Comparison of ENCODE assay signal across 17 mouse cellular contexts in genomic region chr16:33741795-33742194, GRCm38 (mm10). TPM values are rescaled to one million over a fixed set of nuclear protein-coding genes. Genes with fewer than 3 reads are reported as not detected.
DNase-seq lines count a peak whose midpoint lies in the region; ATAC-seq and TF ChIP-seq lines count a peak whose summit lies in the region.
"Had no signal": no experiment of that assay in that cellular context is flagged by ENCODE, and none has a peak within 500 bp of the region (broad histone marks: within the 10 kb centered on the region; RNA-seq: fewer than 3 reads in every experiment).

No protein-coding gene starts in this region.

- H3K27me3 ChIP-seq in heart, embryonic 13.5 days (replicated peaks) = no peaks in the 10 kb centered on the region
- H3K27me3 ChIP-seq in midbrain, embryonic 12.5 days = no peaks in the 10 kb centered on the region
- H3K27me3 ChIP-seq in midbrain, postnatal 0 days (ENCODE audit: insufficient read depth, low read length) = no peaks in the 10 kb centered on the region
- H3K27me3 ChIP-seq in limb, embryonic 11.5 days (ENCODE audit: control insufficient read depth, insufficient read depth, low read length) = no peaks in the 10 kb centered on the region
- H3K27me3 ChIP-seq: hindbrain, embryonic 15.5 days; limb, embryonic 13.5 days had no signal

- H3K36me3 ChIP-seq in heart, embryonic 13.5 days = peaks cover 91% of the 10 kb centered on the region
- H3K36me3 ChIP-seq in midbrain, embryonic 12.5 days = peaks cover 25% of the 10 kb centered on the region
- H3K36me3 ChIP-seq in midbrain, postnatal 0 days (ENCODE audit: insufficient read depth, low read length) = no peaks in the 10 kb centered on the region
- no peaks in the 10 kb centered on the region for H3K36me3 ChIP-seq in limb, embryonic 11.5 days (ENCODE audit: control insufficient read depth, insufficient read depth, low read length)
- H3K36me3 ChIP-seq: hindbrain, embryonic 15.5 days had no signal

- DNase-seq in cerebellum, postnatal 10 days = peak; percentile 50 to 63
- DNase-seq in cerebellum, postnatal 4 days (ENCODE audit: low spot score in 2 of 2) = no peak
- no peak for DNase-seq in heart, postnatal 4 days
- no peak for DNase-seq in midbrain, postnatal 0 days (ENCODE audit: low spot score)
- DNase-seq in limb, embryonic 11.5 days (ENCODE audit: low spot score) = no peak
- DNase-seq in frontal cortex, postnatal 36 days (ENCODE audit: low spot score in 2 of 2) = no peak
- DNase-seq: kidney, adult 18-20 months; kidney, postnatal 10 days; right cerebral cortex, postnatal 25 days; thymus, postnatal 36 days had no signal

- peaks cover 36% of the 10 kb centered on the region for H3K4me1 ChIP-seq in heart, embryonic 13.5 days
- H3K4me1 ChIP-seq in midbrain, embryonic 12.5 days = peaks cover 47% of the 10 kb centered on the region
- H3K4me1 ChIP-seq in midbrain, postnatal 0 days (ENCODE audit: insufficient read depth, low read length) = 0 out of 2 replicates have a peak, but pooled peaks cover 3% of the 10 kb centered on the region
- H3K4me1 ChIP-seq in limb, embryonic 11.5 days (ENCODE audit: control insufficient read depth, insufficient read depth, low read length) = peaks cover 25% of the 10 kb centered on the region

- no peak overlapping the region for H3K4me3 ChIP-seq in heart, embryonic 13.5 days
- H3K4me3 ChIP-seq in midbrain, embryonic 12.5 days = no peak overlapping the region
- no peak overlapping the region for H3K4me3 ChIP-seq in midbrain, postnatal 0 days (ENCODE audit: low read depth, low read length)
- no peak overlapping the region for H3K4me3 ChIP-seq in limb, embryonic 11.5 days (ENCODE audit: low read depth, low read length)
- H3K4me3 ChIP-seq: hindbrain, embryonic 15.5 days; layer of hippocampus, adult 2 months; limb, embryonic 13.5 days had no signal

- H3K9me3 ChIP-seq in heart, embryonic 13.5 days = no peaks in the 10 kb centered on the region
- H3K9me3 ChIP-seq in midbrain, embryonic 12.5 days = no peaks in the 10 kb centered on the region
- no peaks in the 10 kb centered on the region for H3K9me3 ChIP-seq in midbrain, postnatal 0 days (ENCODE audit: low read length)
- H3K9me3 ChIP-seq in limb, embryonic 11.5 days (ENCODE audit: control insufficient read depth, low read length) = no peaks in the 10 kb centered on the region
- H3K9me3 ChIP-seq: hindbrain, embryonic 15.5 days; limb, embryonic 13.5 days had no signal

- 0 out of 2 replicates have a peak overlapping the region, but pooled peaks have one; percentile 1 for H3K9ac ChIP-seq in heart, embryonic 13.5 days
- H3K9ac ChIP-seq in midbrain, embryonic 12.5 days (replicated peaks) = no peak overlapping the region
- H3K9ac ChIP-seq in midbrain, postnatal 0 days (replicated peaks; ENCODE audit: low read length, poor library complexity, severe bottlenecking) = no peak overlapping the region
- no peak overlapping the region for H3K9ac ChIP-seq in limb, embryonic 11.5 days (ENCODE audit: low read length)
- H3K9ac ChIP-seq: hindbrain, embryonic 15.5 days; limb, embryonic 13.5 days; liver, embryonic 14.5 days had no signal

- peak overlapping the region; percentile 34; the same call in 1 of the 2 replicates for H3K27ac ChIP-seq in heart, embryonic 13.5 days (replicated peaks)
- peak overlapping the region; percentile 21; the same call in 1 of the 2 replicates for H3K27ac ChIP-seq in midbrain, embryonic 12.5 days (replicated peaks)
- no peak overlapping the region for H3K27ac ChIP-seq in midbrain, postnatal 0 days (ENCODE audit: low read depth, low read length)
- peak overlapping the region; percentile 6; the same call in 1 of the 2 replicates for H3K27ac ChIP-seq in limb, embryonic 11.5 days (replicated peaks; ENCODE audit: low read depth, low read length)
- H3K27ac ChIP-seq: hindbrain, embryonic 15.5 days; layer of hippocampus, adult 2 months; limb, embryonic 13.5 days; liver, embryonic 14.5 days had no signal

- WGBS in heart, embryonic 13.5 days = 41% methylated on average over 5 of the region's 5 CpGs
- 54% methylated on average over 5 of the region's 5 CpGs for WGBS in midbrain, embryonic 12.5 days
- WGBS in midbrain, postnatal 0 days = 50% methylated on average over 5 of the region's 5 CpGs
- 57% methylated on average over 5 of the region's 5 CpGs for WGBS in limb, embryonic 11.5 days

- H3K4me2 ChIP-seq in heart, embryonic 13.5 days = no peak overlapping the region
- no peak overlapping the region for H3K4me2 ChIP-seq in midbrain, embryonic 12.5 days (replicated peaks)
- H3K4me2 ChIP-seq in midbrain, postnatal 0 days (ENCODE audit: low read depth, low read length, poor library complexity, severe bottlenecking) = no peak overlapping the region
- no peak overlapping the region for H3K4me2 ChIP-seq in limb, embryonic 11.5 days (ENCODE audit: low read depth, severe bottlenecking)
- H3K4me2 ChIP-seq: hindbrain, embryonic 15.5 days; limb, embryonic 13.5 days had no signal

- no peak for TF ChIP-seq CTCF in midbrain, postnatal 0 days (IDR thresholded peaks at IDR 0.05)

- ATAC-seq in heart, embryonic 13.5 days (ENCODE audit: extremely low read depth, insufficient number of reproducible peaks, low FRiP score, low TSS enrichment) = no peak
- ATAC-seq in midbrain, embryonic 12.5 days (ENCODE audit: low FRiP score, low read depth) = no peak
- ATAC-seq in midbrain, postnatal 0 days (ENCODE audit: low FRiP score) = no peak
- no peak for ATAC-seq in limb, embryonic 11.5 days (ENCODE audit: insufficient number of reproducible peaks, low FRiP score, low TSS enrichment, low read depth)

RNA-seq across cellular contexts. Expression of gene Muc13, which starts 52.0 kb away (rescaled TPM):
- polyA plus RNA-seq in heart, embryonic 13.5 days (2015; fragmentation: Nextera tagmentation; extraction: Ambion mirVana) = 0.09 and 0.13 TPM in 2 replicates
- total RNA-seq in heart, postnatal 4 days (2021) = under 1 TPM; 0.12 to 0.20 TPM
- 0.08 and 0.10 TPM in 2 replicates for polyA plus RNA-seq in midbrain, embryonic 12.5 days (2016; fragmentation: Nextera tagmentation; extraction: Ambion mirVana)
- total RNA-seq in midbrain, postnatal 0 days (2014; rRNA removed) = 0.05 TPM in 1 of 2 replicates, not detected in the other
- polyA plus RNA-seq in midbrain, postnatal 0 days (2015; fragmentation: Nextera tagmentation; extraction: Ambion mirVana) = not detected in 2 replicates
- polyA plus RNA-seq in limb, embryonic 11.5 days (2014; fragmentation: Nextera tagmentation; extraction: Ambion mirVana) = 0.15 and 0.28 TPM in 2 replicates
- total RNA-seq: adrenal gland, adult 18-20 months; layer of hippocampus, adult 2 months had no signal

RNA-seq across cellular contexts. Expression of gene Heg1, which starts 57.6 kb away (rescaled TPM):
- polyA plus RNA-seq in heart, embryonic 13.5 days (2015; fragmentation: Nextera tagmentation; extraction: Ambion mirVana) = 32.3 and 33.7 TPM in 2 replicates
- total RNA-seq in heart, postnatal 4 days (2021) = 100 to 1,000 TPM; 226 to 240 TPM
- polyA plus RNA-seq in midbrain, embryonic 12.5 days (2016; fragmentation: Nextera tagmentation; extraction: Ambion mirVana) = 34.1 and 39.9 TPM in 2 replicates
- 19.5 and 22.4 TPM in 2 replicates for total RNA-seq in midbrain, postnatal 0 days (2014; rRNA removed)
- polyA plus RNA-seq in midbrain, postnatal 0 days (2015; fragmentation: Nextera tagmentation; extraction: Ambion mirVana) = 6.2 and 7.2 TPM in 2 replicates
- polyA plus RNA-seq in limb, embryonic 11.5 days (2014; fragmentation: Nextera tagmentation; extraction: Ambion mirVana) = 11.0 and 11.2 TPM in 2 replicates

Comparison
In these comparisons a context has a peak if more than half of its experiments do, and no peak if none do; other contexts are left out.
1. DNase-seq: peak in cerebellum, postnatal 10 days (2 of 2); none in cerebellum, postnatal 4 days (0 of 2), heart, postnatal 4 days (single experiment), midbrain, postnatal 0 days (single experiment), limb, embryonic 11.5 days (single experiment) and frontal cortex, postnatal 36 days (0 of 2).